Mouse (Mus musculus): Measurements from ENCODE around the gene Usp37. TPM values are rescaled to one million over a fixed set of nuclear protein-coding genes. Genes with fewer than 3 reads are reported as not detected.

The Usp37 gene
- polyA plus RNA-seq, 1 experiment from 2014 or later: 14.4 TPM

DNA sequence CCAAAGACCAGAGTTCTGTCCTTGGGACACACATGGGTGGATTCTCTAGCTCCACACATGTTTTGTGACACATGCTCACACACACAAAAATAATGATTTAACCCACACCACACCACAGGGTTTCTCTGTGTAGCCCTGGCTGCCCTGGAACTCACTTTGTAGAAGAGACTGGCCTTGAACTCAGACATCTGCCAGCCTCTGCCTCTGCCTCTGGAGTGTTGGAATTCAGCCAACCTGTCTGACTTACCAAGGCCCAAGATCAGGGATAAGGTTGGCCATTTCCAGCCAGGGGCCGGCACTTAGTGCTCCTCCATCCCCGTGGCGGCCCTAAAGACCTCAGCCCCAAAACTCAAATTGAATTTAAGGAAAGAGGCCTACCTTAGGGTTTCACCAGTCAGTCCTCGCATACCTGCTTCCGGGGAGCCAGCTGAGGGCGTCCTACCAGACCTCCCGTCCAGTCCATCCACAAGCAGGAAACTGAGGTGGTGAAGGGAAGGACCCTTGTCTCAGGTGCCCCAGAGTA is 155.6 kb downstream of the Usp37 start:
- Histone ChIP-seq H3K27me3 (no peaks in the 10 kb centered on the region), H3K4me2 (no peak overlapping the region), H3K9ac (no peak overlapping the region), H3K9me3 (replicated peaks) (no peaks in the 10 kb centered on the region), H3K36me3 (peaks cover 3% of the 10 kb centered on the region; the same call in 1 of the 2 replicates), H3K4me1 (replicated peaks) (peaks cover 53% of the 10 kb centered on the region), H3K27ac (peak overlapping the region; percentile 100), H3K4me3 (no peak overlapping the region)
- WGBS: 82% methylated on average over 7 of the region's 7 CpGs
- ATAC-seq (replicated peaks; ENCODE audit: insufficient number of reproducible peaks, insufficient read depth, low FRiP score, low read depth): no peak

DNA sequence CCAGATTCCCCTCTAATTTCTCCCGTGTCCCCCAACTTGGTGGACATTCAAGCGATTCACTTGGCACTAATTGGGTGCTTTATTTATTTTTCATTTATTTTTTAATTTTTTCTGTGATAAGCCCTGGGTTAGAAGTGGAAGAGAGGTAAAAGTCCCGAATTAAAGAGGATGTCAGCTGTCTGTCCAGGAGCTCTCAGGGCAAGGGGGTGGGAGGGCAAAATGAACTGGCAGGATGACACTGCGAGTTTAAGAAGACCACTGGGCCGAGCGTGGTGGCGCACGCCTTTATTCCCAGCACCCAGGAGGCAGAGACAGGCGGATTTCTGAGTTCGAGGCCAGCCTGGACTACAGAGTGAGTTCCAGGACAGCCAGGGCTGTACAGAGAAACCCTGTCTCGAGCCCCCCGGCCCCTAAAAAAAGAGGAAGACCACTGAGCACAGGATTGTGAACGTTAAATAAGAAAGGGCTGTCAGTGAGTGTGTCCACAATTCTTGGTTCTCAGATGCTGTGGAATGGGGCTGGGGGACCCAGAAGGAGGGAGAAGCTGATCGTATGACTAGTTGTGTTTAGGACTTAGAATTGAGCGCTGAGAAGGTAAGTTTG is 156.6 kb downstream of the Usp37 start:
- ATAC-seq (replicated peaks; ENCODE audit: insufficient number of reproducible peaks, insufficient read depth, low FRiP score, low read depth): no peak
- Histone ChIP-seq H3K9me3 (replicated peaks) (no peaks in the 10 kb centered on the region), H3K4me1 (replicated peaks) (peaks cover 44% of the 10 kb centered on the region), H3K9ac (peak overlapping the region; percentile 69), H3K36me3 (no peaks in the 10 kb centered on the region), H3K27me3 (no peaks in the 10 kb centered on the region), H3K4me3 (peak overlapping the region; percentile 57), H3K27ac (peak overlapping the region; percentile 100), H3K4me2 (peak overlapping the region; percentile 67)
- WGBS: 56% methylated on average over 15 of the region's 15 CpGs

DNA sequence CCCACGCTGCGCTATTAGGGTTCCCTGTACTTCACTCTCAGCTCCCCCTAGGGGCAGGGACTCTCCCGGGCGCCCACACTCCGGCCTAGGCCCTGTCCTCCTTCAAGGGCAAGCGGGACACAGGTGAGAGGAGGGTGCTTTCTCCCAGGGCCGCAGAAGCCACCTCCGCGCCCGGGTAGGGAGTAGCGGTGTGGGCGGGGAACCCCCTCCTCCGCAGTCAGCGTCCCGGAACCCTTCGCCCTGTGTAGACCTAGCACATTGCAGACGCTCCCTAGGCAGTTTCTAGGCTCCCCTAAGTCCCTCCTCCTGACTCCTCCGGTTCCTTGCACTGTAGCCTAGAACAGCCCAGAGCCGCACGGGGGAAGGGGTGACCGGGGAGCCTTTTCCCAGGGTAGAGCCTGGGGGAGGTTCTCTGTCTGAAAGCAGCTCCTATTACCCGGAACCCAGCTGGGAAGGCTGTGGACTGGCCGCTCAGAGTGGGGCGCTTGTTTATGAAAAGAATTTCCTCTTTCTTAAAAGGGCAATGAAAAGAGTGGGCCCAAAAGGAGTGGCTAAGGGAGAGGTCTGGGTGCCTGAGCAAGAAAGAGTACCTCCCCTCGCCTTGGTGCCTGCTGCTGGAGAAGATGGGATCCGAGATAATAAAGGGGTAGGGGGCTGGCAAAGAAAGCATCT is 157.2 kb downstream of the Usp37 start:
- Histone ChIP-seq H3K27me3 (no peaks in the 10 kb centered on the region), H3K36me3 (no peaks in the 10 kb centered on the region), H3K27ac (peak overlapping the region; percentile 100), H3K4me3 (peak overlapping the region; percentile 57), H3K9me3 (replicated peaks) (no peaks in the 10 kb centered on the region), H3K9ac (peak overlapping the region; percentile 69), H3K4me2 (peak overlapping the region; percentile 67), H3K4me1 (replicated peaks) (peaks cover 43% of the 10 kb centered on the region)
- ATAC-seq (replicated peaks; ENCODE audit: insufficient number of reproducible peaks, insufficient read depth, low FRiP score, low read depth): peak; percentile 82
- WGBS: under 1% methylated on average over 26 of the region's 26 CpGs

DNA sequence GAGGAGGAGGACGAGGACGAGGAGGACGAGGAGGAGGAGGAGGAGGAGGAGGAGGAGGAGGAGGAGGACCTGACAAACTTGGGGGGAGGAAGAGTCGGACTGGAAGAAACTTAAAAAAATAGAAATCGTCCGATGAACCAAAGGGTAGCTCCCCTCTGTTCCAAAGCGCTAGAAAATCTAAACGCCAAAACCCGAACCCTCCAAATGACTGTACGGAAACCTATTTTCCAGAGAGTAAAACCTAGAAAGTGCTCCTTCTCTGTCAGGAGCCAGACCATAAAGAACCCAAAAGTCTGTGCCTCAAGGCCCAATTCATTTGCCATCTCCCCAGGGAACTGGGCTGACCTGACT is 157.7 kb downstream of the Usp37 start:
- no peak for ATAC-seq (replicated peaks; ENCODE audit: insufficient number of reproducible peaks, insufficient read depth, low FRiP score, low read depth)
- 48% methylated on average over 10 of the region's 10 CpGs for WGBS
- peak overlapping the region; percentile 69 for H3K9ac ChIP-seq

DNA sequence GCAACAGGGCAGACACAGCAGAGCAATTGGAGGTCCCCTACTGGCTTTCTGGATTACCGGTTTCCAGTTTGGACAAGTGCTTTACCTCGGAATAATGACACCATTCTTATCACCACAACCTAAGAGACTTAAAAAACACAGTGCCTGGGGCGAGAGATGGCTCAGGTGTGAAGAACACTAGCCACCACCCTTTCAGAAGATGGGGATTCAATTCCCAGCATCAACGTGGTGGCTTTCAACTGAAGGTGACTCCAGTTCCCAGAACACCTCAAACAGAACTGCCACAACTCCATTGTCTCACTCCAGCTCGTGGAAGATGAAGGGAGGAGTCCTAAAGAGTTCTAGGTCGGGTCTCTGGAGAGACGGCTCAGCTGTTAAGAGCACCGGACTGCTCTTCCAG is 158.6 kb downstream of the Usp37 start:
- Histone ChIP-seq H3K27me3 (no peaks in the 10 kb centered on the region), H3K27ac (no peak overlapping the region), H3K4me3 (no peak overlapping the region), H3K4me2 (no peak overlapping the region), H3K36me3 (no peaks in the 10 kb centered on the region), H3K9ac (no peak overlapping the region), H3K9me3 (replicated peaks) (no peaks in the 10 kb centered on the region), H3K4me1 (replicated peaks) (peaks cover 35% of the 10 kb centered on the region)
- WGBS: 80% methylated on average over 8 of the region's 8 CpGs
- no peak for ATAC-seq (replicated peaks; ENCODE audit: insufficient number of reproducible peaks, insufficient read depth, low FRiP score, low read depth)

More for the DNA sequence above, 157.7 kb downstream of the Usp37 start:
- Histone ChIP-seq H3K9me3 (replicated peaks) (no peaks in the 10 kb centered on the region), H3K4me3 (peak overlapping the region; percentile 57), H3K27ac (peak overlapping the region; percentile 100), H3K4me2 (peak overlapping the region; percentile 67), H3K36me3 (no peaks in the 10 kb centered on the region), H3K4me1 (replicated peaks) (peaks cover 43% of the 10 kb centered on the region), H3K27me3 (no peaks in the 10 kb centered on the region)

MicroRNAs encoded within 50 kb of the gene (microRNA counts, 519-probe panel; counts per million panel counts)
- 3,262 counts per million, percentile 79 among the panel's probes with 10 or more counts for microRNA mmu-miR-26b

Small RNAs within 50 kb of the gene (microRNA-seq; reads per million reads assigned to microRNA genes)
- gene Gm25035 (not detected), gene Mir26b (36,772 reads per million, percentile 98 among the genes with 10 or more reads in this experiment)

Other genes starting within 250 kb of the Usp37 start
- 44.9 and 48.1 TPM in 2 replicates for gene Tmbim1, start 238.7 kb downstream of the Usp37 start, polyA plus RNA-seq (2015; fragmentation: Nextera tagmentation; extraction: Ambion mirVana)
- 0.38 and 0.39 TPM in 2 replicates for gene Catip, start 182.2 kb downstream of the Usp37 start, polyA plus RNA-seq (2015; fragmentation: Nextera tagmentation; extraction: Ambion mirVana)
- 3.6 and 5.4 TPM in 2 replicates for gene Slc11a1, start 169.1 kb downstream of the Usp37 start, polyA plus RNA-seq (2015; fragmentation: Nextera tagmentation; extraction: Ambion mirVana)
- gene Ctdsp1, start 152.8 kb downstream of the Usp37 start, polyA plus RNA-seq (2015; fragmentation: Nextera tagmentation; extraction: Ambion mirVana): 55.1 and 68.5 TPM in 2 replicates
- gene Vil1, start 134.9 kb downstream of the Usp37 start, polyA plus RNA-seq (2015; fragmentation: Nextera tagmentation; extraction: Ambion mirVana): 0.26 and 0.38 TPM in 2 replicates
- gene Cnot9, start 38.2 kb downstream of the Usp37 start, polyA plus RNA-seq (2015; fragmentation: Nextera tagmentation; extraction: Ambion mirVana): 25.8 and 32.4 TPM in 2 replicates
- 0.30 and 0.86 TPM in 2 replicates for gene Plcd4, start 1.4 kb downstream of the Usp37 start, polyA plus RNA-seq (2015; fragmentation: Nextera tagmentation; extraction: Ambion mirVana)
- gene Zfp142, start 44.0 kb upstream of the Usp37 start, polyA plus RNA-seq (2015; fragmentation: Nextera tagmentation; extraction: Ambion mirVana): 4.4 and 6.0 TPM in 2 replicates
- 19.1 and 21.2 TPM in 2 replicates for gene Bcs1l, start 44.0 kb upstream of the Usp37 start, polyA plus RNA-seq (2015; fragmentation: Nextera tagmentation; extraction: Ambion mirVana)
- 18.9 and 23.6 TPM in 2 replicates for gene Rnf25, start 57.1 kb upstream of the Usp37 start, polyA plus RNA-seq (2015; fragmentation: Nextera tagmentation; extraction: Ambion mirVana)
- gene Stk36, start 57.2 kb upstream of the Usp37 start, polyA plus RNA-seq (2015; fragmentation: Nextera tagmentation; extraction: Ambion mirVana): 3.4 and 3.7 TPM in 2 replicates
- gene Ttll4, start 117.5 kb upstream of the Usp37 start, polyA plus RNA-seq (2015; fragmentation: Nextera tagmentation; extraction: Ambion mirVana): 7.3 and 8.3 TPM in 2 replicates
- gene Cyp27a1, start 169.3 kb upstream of the Usp37 start, polyA plus RNA-seq (2015; fragmentation: Nextera tagmentation; extraction: Ambion mirVana): 10.7 and 12.1 TPM in 2 replicates
- 3.8 and 4.6 TPM in 2 replicates for gene Prkag3, start 204.9 kb upstream of the Usp37 start, polyA plus RNA-seq (2015; fragmentation: Nextera tagmentation; extraction: Ambion mirVana)
- 0.13 and 0.57 TPM in 2 replicates for gene Wnt6, start 227.6 kb upstream of the Usp37 start, polyA plus RNA-seq (2015; fragmentation: Nextera tagmentation; extraction: Ambion mirVana)
- 0.16 TPM in 1 of 2 replicates, not detected in the other for gene Wnt10a, start 247.2 kb upstream of the Usp37 start, polyA plus RNA-seq (2015; fragmentation: Nextera tagmentation; extraction: Ambion mirVana)

Measured in heart, embryonic 15.5 days (tissue).